Mouse (Mus musculus): ENCODE data around the gene Foxl2.

DNA sequence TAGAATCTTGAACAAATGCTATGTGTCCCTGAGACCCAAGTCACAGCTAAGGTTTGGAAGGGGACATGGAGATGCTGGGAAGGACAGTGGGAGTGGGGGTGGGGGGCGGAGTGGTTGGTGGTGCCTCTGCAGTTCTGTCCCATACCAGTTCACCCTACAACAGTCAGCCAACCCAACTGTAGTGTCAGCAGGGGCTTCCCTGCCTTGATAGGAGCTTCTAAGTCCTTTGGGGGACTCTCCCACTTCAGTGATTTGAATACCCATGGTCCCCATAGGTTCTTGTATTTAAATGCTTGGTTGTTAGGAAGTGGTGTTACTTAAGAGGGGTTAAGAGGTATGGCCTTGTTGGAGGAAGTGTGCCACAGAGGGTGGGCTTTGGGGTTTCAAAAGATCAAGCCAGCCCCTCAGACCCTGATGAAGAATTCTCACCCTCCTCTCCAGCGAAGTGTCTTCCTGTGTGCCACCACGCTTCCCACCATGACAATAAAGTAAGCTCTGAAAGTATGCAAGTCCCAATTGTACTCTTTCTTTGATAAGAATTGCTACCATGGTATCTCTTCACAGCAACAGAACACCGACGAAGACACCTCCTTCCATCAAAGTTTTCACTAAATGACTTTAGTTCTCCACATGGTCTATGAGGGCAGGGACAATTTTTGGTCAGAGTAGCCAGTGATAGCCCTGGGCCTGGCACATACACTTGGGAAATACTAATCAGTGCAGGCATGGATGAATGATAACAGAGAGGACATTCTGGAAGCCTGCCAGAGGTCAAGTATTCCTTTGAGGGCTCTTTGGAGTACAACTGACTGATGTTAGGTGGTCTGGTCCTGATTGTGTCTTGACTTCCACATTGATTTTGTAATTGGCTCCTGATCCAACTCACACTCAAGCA is 34.2 kb upstream of the Foxl2 start:
- no peak for TF ChIP-seq POLR2A (IDR thresholded peaks at IDR 0.05; ENCODE audit: control insufficient read depth, extremely low read depth, insufficient read depth, low read length, poor library complexity)
- no peak for TF ChIP-seq CTCF (IDR thresholded peaks at IDR 0.05; ENCODE audit: borderline replicate concordance, control insufficient read depth, extremely low read depth, insufficient read depth, low read length, poor library complexity)

Measured in thymus, adult 2 months (tissue).